Mouse (Mus musculus) heart, postnatal 14 days (tissue): ENCODE measurements around the gene Slc7a5. TPM values are rescaled to one million over a fixed set of nuclear protein-coding genes. Genes with fewer than 3 reads are reported as not detected.
A peak's percentile ranks its signal among the peaks of the same experiment; 100 is the strongest.

ENCODE experiments used
- DNase-seq, 2 experiments: peaks; one replicate each; pipeline ENCODE4 v3.0.0; 2021 to 2022
- intact Hi-C: fragments of 180-260 bp; cut with DNase I; formaldehyde crosslinking; loops from one replicate; pipeline ENCODE4 v1.15.1; 2025
- long read RNA-seq, 2 experiments: library from polyadenylated mRNA; stranded (forward); transcript quantifications; one replicate each; pipeline ENCODE4 v2.0.0; 2021
- total RNA-seq, 2 experiments: library from RNA; stranded (reverse); gene quantifications; 2 replicates each; pipeline ENCODE4 v1.2.3; 2021

The Slc7a5 gene
- total RNA-seq: 1 to 10 TPM; 6.7 to 7.0 TPM
- long read RNA-seq, experiment 1, transcript Slc7a5-201 (10 exons, 3,517 nt): major isoform, 8 of 10 reads
- long read RNA-seq, experiment 1, partial matches to known transcripts: 0 of 10 reads
- long read RNA-seq, experiment 1, other reads (novel, unspliced or antisense): 2 of 10 reads
- long read RNA-seq, experiment 2, transcript Slc7a5-201 (10 exons, 3,517 nt): major isoform, 5 of 5 reads
- long read RNA-seq, experiment 2, partial matches to known transcripts: 0 of 5 reads
- long read RNA-seq, experiment 2, other reads (novel, unspliced or antisense): 0 of 5 reads

DNA sequence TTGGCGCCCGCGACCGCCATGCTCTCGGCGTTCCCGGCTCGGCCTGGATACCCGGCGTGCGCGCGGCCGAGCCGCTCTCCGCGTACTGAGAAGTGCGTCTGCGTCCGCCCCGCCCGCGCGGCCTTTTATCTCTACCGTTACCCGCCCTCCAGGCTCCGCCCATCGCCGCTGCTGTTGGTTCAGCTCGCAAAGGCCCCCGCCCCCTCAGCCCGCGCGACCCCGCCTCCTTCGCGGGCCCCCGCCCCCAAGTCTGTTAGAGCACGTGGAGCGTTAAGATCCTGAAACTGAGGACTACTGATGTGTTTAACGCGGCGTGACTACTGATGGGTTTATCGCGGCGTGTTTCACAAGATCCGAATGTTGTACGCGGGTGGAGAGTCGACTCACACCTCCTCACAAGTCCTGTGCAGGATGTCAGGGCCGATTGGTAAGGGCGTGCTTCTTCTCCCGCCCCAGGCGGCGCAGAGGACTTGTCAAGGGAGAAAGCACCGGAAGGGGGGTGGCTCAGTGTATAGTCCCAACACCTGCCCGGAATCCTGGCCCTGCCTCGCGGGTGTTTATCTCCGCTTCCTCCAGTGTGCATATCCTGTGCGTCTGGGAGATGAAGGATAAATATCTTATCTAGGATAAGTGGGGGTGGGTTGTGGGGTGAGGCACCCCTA lies at the start of gene Slc7a5:
Gene Slc7a5 (minus strand): TSS at position 108 of the 662 bp plus-strand sequence.
- intact Hi-C loops: no loop called here

DNA sequence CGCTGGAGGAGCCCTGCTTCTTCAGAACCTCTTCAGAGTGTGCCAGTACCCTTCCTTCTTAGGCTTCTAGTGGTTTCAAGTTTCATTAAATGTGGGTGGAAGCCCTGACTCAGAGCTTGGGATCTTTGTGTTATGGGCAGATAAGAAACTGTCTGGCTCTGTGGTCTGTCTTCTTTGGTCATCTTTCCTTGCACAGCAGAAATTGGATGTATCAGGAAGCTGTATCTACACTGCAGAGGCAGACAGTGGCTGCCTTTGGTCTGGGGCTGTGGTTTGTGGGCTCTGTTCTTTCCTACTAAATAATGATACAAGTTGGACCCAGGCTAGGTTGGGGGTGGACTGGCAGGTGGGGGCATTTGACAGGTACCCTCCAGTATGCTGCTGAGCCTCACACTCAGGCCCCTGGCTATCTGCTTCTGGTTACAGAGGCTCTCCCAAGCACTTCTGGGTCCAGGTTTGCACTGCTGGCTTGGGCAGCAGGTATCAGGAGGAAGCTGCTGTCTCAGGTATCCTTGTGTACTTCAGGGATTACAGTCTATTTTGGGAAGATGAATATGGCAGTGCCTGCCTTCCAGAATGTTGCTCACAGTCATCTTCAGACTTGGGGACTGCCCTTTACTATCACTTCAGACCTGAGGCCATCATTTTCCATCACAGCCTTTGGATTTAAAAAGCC lies 48.5 kb upstream of the Slc7a5 start:
- intact Hi-C loops: no loop called here
- DNase-seq: no peak

More for the DNA sequence above, at the start of gene Slc7a5:
- peak; percentile 97 to 98 for DNase-seq

DNA sequence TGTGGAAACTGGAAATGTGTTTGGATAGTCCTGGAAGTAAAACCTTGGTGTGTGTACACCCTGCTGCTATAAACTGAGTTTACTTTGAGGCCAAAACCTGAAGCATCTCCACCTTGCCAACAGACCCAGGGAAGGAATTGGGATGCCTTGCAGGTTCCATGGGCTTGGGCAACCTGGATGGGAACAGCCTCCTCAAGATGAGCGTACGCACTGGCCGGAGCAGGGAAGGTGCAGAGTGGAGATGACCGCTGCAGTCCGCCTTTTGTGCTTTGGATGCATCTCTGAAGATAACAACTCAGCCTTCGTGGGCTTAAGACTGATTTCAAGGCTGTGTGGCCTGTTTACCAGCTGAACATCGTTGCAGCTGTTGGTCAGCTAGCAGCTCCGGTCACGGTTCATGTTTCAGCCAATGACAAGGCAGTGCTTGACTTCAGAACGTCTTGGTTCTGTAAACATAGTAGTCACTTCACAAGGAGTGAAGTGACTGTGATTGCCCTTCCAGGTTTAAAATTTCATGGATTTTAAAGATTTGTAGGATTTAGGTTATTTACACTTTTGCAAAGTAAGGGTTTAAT lies 47.6 kb upstream of the Slc7a5 start:
- intact Hi-C loops: no loop called here
- DNase-seq: no peak

DNA sequence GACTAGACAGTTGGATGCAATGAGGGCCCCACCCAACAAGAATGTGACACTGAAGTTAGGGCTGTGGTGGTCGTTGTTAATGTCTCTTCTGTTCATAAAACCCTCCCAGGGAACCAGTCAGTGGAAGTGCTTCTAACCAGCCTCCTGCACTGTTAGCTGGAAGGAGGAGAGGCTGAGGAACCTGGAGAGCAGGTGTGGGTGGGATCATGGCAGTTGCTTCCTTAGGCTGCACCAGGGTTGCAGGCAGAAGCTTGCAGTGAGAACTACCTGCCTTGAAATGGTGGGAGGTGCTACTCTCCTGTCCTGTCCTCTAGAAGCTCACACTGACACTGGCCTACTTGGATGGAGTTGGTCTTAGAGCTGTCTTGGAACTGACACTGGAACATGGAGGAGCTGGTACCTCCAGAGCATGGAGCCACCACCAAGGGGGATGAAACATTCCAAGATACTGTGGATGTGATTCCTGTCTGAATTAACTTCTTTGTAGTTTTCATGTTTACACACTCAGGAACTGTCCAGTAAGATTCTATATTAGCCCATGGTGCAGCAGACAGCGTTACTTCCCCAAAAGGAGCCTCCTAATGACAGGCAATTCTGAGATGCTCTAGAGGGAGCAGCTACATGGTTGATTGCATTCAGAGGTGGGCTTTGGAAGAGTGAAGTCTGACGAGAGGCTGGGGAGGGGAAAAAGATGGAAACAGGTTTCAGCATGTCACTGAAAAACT lies 46.5 kb upstream of the Slc7a5 start:
- intact Hi-C loops: no loop called here
- DNase-seq: no peak

DNA sequence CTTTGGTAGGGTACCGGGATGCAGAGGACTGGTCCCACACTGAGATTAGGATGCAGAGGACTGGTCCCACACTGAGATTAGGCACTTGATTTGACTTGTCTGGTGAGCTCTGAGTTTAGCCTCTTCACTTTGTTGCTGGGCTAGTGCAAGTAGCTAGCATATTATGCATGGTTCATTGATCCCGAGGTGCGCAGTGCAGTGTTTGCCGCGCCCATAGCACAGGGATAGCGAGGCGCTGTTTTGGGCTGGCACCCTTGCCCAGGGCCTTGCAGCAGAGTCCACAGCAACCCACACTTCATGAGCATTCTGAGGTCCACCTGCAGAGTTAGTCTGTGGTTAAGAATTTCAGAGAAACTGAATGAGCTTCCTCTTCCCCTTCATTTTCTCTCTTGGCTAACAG lies 45.3 kb upstream of the Slc7a5 start:
- DNase-seq: no peak
- intact Hi-C loops: no loop called here

DNA sequence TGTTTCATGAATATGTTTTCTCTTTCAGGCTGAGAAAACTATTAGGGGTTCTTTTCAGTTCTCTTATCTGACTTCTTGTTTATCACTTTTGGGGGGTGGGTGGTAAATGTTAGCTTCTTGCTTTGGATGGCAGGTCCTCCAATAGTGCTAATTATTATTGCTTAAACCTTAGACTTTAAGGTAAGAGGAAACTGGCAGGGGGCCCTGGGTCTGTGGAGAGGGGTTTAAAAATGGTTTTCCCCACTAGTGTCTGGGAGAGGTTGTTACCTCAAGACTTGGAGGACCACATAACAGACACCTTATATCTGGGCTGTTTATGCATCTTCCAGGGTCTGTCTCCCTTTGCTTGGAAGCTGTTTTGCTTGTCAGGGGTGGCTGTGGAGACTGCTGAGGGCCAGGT lies 44.6 kb upstream of the Slc7a5 start:
- DNase-seq: no peak
- intact Hi-C loops: no loop called here

DNA sequence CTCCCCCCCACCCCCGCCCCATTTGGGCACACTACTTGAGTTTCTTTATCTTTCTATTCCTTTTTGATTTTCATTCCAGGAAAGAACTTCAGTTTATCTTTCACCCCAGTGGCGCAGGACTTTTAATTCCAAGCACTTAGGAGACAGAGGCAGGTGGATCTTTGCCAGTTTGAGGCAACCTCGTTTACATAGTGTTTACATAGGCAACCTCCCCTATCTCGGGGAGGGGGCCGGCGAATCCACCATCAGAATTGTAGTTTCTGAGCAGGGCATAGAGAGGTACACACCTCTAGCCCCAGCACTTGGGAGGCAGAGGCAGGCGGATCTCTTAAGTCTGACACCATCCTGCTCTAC lies 44.1 kb upstream of the Slc7a5 start:
- intact Hi-C loops: no loop called here
- no peak for DNase-seq

DNA sequence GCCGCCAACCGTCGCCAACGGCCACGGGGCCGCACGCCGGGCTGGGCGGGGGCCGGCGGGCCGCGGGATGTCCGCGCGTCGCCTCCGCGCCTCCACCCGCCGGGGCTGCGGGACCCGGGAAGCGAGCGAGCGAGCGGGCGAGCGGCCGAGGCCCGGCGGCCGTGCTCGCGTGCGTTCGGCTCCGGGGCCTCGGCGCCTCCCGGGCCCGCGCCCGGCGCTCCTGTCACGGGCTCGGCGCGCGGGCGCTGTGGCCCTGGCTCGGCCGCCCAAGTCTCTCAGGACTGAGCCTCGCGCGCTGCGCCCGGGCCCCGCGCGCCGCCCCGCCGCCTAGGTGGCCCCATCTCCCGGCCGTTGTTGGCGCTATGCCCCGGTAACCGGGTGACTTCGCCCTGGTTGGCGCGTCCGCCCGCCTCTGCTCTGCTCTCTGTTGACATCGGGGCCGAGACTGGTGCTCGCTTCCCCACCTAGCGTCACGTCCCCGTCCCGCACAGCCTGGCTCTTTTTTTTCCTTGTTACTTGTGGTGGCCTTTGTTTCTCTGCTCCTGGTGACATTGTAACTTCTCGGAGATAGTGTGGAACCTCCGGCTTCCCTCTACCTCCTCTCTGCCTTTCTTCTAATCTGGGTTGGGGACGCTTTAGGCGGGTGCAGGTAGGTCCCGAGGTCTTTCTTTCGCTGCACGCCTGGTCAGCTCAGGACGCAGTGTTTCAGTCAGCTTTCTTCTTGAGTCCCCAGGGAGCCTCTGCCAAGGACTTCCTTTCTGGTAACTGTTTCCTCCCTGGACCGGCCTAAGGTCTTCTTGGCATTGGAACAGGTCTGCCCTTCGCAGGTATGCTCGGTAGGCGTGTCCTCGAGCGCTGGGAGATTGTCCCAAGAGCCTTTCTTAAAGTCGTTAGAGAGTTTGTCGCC lies 43.5 kb upstream of the Slc7a5 start:
- intact Hi-C loops: no loop called here
- peak; percentile 71 to 78 for DNase-seq

DNA sequence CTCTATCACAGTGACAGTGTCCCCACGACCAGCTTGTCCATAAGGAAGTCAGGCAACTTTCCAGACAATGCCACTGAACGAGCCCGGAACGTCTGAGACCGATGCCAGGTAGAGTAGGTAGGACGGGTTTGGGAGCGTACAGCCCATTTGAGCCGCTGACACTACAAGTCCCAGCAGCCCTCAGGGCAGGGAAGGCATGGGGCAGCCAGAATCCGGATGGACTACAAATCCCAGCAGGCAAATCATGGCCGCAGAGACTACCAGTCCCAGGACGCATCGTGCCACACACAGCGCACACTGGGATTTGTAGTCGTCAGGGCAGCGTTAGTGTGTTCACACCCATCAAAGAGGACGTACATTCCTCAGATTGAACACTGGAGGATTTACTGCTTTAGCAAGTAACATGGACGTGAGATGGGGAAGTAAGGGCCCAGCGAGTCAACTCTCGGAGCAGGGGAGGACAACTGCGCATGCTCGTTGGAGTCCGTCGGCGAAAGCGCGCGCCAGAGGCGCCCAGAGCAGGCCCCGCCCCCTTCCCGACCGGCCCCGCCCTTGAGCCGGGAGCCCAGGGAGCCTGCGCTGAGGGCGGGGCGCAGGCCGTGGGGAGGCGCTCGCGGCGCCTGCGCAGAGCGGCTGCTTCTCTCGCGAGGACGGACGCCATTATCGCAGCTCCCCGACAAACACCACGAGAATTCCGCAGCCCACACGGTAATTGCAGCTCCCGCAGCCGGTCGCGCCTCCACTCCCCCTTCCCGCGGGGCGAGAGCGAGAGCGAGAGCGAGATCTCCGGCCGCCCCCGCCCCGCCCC lies 42.7 kb upstream of the Slc7a5 start:
- intact Hi-C loops: no loop called here
- peak; percentile 99 to 100 for DNase-seq

DNA sequence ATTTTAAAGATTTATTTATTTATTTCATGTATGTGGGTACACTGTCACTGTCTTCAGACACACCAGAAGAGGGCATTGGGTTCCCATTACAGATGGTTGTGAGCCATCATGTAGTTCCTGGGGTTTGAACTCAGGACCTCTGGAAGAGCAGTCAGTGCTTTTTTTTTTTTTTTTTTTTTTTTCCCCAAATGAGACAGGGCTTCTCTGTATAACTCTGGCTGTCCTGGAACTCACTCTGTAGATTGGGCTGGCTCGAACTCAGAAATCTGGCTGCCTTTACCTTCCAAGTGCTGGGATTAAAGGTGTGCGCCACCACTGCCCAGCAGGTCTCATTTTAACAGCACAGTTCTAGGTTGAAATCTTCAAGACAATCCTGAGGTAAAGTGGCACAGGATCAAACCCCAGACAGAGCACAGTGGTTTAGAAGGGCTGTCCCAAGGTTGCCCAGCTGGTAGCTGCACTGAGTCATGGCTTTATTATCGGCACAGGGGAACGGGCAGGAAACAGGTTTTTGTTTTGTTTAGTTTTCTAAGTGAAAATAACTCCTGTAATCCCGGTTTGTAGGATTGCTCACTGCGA lies 41.8 kb upstream of the Slc7a5 start, which contains the start of gene Banp:
Gene Banp (plus strand): TSS at position 529 of the 579 bp plus-strand sequence.
- DNase-seq: no peak
- intact Hi-C loops: no loop called here

DNA sequence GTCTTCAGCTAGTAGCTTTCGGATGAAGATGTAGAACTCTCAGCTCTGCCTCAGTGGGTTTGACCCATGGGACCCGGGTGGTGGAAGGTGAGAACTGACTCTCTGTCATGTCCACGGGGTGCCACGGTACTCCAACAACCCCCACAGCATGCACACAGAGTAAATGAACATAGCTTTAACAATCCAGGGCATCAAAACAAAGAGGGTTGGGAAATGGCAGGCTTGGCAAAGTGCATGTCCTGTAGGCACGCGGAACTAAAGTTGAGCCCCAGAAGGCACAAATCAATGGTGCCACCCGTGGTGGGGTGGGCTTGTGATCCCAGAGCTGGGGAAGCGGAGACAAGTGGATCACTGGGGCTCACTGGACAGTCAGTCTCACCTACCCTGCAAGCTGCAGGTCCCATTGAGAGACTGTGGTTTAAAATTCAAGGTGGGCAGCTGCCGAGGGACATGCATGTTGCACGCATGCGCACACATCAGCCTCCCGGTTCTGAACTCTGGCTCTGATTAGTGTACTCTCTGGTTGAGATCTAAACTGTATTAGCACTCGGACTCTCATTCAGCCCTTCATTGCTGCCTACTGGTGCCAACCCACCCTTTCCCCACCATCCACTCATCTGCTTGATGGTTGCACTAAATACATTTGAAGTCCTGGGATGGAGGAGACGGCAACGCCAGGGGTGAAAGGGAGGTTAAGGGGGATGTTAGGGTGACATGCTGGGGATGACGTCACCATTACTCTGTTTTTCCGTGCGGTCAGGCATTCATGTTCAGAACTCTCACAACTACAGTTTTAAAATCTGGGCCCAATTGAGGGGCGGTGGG lies 41.0 kb upstream of the Slc7a5 start:
- intact Hi-C loops: no loop called here
- no peak for DNase-seq

DNA sequence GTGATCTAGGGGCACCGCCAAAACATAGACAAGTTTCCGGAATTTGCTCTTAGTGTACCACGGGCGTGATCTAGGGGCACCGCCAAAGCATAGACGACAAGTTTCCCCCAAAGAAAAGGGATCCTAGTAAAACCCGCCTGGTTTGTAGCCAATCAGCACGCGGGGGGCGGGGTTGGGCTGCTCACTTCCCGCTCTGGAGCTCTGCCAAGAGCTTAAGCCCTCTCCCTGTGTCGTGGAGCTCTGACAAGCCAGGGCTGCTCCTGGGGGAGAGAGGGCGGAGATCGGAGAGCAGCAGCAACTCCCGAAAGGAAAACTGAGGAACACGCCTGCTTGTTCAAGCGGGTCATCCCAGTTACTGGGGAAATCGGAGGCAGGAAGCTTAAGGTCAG lies 40.3 kb upstream of the Slc7a5 start:
- intact Hi-C loops: no loop called here

DNA sequence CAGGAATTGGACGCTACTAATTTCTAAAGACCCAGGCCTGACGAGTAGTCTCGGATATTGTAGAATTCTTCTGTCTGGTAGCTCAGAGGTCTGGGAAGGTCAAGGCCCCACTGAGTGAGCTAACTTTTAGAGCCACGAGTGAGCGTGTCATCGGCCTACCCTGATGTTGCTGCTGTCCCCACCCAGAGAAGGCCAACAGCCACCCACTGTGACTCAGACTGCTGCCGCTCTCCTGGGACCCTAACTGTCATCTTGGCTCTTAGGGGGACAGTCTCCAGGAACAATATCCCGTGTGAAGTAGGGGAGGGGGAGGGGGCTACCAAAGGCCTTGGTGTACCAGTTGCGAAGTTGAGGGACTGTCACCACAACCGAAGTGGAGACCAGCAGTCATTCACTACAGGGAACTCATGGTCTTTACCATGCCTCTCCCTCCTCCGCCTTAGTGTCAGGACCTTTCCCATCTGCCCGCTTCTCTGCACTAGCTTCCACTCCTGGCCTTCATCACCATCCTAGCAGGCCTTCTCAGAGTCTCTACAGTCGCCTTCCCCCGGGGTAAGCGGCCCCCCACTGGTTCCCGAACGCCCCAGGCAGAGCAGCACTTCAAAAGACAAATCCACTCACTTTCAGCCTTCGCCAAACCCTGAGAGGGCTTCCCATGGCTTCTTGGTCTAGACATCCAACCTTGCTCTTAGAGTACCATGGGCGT lies 39.7 kb upstream of the Slc7a5 start:
- DNase-seq: no peak
- intact Hi-C loops: no loop called here

More for the DNA sequence above, 40.3 kb upstream of the Slc7a5 start:
- peak; percentile 92 to 95 for DNase-seq

DNA sequence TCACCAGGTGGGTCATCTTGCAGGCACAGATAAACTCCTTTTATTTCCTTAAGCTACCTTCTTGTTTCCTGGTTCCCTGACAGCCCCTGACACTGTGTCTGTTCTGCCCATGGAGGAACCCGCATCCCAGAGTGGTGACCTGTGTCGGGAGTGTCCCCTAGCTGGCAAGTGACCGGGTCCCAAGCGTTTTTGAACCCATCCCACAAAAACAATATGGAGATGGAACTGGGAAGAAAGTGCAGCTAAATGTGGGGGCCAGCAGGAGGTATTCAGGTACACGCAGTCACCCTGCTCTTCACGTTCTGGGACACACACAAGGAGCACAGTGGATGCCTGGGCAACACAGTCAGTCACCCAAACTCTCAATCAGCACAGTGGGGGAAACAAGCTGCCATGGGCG lies 38.9 kb upstream of the Slc7a5 start:
- no peak for DNase-seq
- intact Hi-C loops: no loop called here

DNA sequence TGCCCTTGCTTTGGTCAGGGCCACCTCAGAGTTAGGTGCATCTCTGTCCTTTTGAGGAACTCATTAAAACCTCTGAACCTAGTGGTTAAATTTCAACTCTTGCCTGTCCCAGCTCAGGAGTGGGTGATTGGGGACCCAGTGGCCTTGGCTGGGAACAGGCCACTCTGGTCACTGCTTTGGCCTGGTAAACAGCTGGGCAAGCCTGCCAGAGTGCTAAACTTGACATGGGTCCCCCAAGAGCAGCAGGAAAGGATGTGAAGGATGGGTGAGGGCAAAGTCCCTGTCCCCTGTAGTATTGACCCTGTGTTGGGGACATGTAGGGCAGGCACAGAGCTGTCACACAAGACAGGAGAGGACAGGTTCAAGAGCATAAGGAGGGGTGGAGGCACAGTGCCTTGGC lies 37.3 kb upstream of the Slc7a5 start, which contains the start of gene Car5a:
Gene Car5a (minus strand): TSS at position 74 of the 400 bp plus-strand sequence.
- intact Hi-C loops: no loop called here
- no peak for DNase-seq

DNA sequence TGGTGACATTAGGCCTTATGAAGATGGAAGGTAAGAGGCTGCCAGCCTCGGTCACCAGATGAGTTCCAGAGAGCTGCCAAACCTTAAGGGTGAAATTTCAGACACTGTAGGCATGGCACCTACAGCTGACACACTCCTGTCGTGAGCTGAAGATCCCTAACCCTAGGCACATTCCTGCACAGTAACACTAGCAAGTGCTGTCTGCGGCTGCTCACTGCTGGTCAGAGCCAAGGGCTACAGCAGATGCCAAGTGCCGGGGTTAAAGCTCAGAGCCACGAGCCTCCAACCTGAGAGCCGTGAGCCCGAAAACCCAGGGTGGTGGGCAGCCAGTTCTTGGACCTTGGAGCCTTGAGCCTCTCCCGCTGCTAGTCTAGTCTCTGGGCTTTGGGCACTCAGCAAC lies 36.2 kb upstream of the Slc7a5 start:
- intact Hi-C loops: no loop called here
- no peak for DNase-seq

DNA sequence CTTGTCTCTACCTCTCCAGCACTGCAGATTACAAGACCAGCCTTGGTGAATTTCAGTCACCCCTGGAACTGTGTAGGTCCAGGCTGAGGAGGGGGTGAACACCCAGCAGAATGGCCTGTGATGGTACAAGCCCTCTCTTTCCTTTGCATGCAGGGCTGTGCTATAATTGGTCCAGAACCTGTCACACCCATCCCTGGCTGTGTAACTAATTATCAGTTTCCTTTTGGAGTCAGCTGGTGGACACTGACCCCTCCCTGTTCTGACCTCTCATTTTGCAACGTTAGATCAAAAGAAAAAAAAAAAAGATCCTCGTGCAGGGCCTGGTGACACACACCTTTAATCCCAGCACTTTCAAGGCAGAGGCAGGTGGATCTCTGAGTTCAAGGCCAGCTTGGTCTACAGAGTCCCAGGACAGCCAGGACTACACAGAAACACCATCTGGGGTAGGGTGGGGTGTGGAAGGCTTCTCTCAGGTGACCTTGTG lies 35.6 kb upstream of the Slc7a5 start:
- intact Hi-C loops: no loop called here

More for the DNA sequence above, 35.6 kb upstream of the Slc7a5 start:
- DNase-seq: no peak
